Mouse (Mus musculus) cerebellum, adult 18-20 months (tissue): ENCODE results near the gene Bbox1.

Experiments
- DNase-seq, 2 experiments: peaks; one replicate each; pipeline ENCODE4 v3.0.0; 2021

The Bbox1 gene

GRCm38 (mm10) chr2:110269281-110269680 lies 45.1 kb downstream of the Bbox1 start:
- DNase-seq: no peak

GRCm38 (mm10) chr2:110232252-110232651 lies 82.1 kb downstream of the Bbox1 start:
- no peak for DNase-seq

- DNase-seq: no peak
Measured at GRCm38 (mm10) chr2:110230753-110231152, 83.6 kb downstream of the Bbox1 start.

GRCm38 (mm10) chr2:110229143-110230087 lies 84.9 kb downstream of the Bbox1 start:
- peak; percentile 34 to 45 for DNase-seq

GRCm38 (mm10) chr2:110226421-110226820 lies 87.9 kb downstream of the Bbox1 start:
- DNase-seq: no peak

GRCm38 (mm10) chr2:110225969-110226368 lies 88.4 kb downstream of the Bbox1 start:
- DNase-seq: no peak

- no peak for DNase-seq
Measured at GRCm38 (mm10) chr2:110222793-110223192, 91.6 kb downstream of the Bbox1 start.

GRCm38 (mm10) chr2:110220492-110220891 lies 93.9 kb downstream of the Bbox1 start:
- DNase-seq: no peak

GRCm38 (mm10) chr2:110215685-110216058 lies 98.7 kb downstream of the Bbox1 start:
- DNase-seq: no peak

- DNase-seq: no peak
Measured at GRCm38 (mm10) chr2:110214991-110215684, 99.2 kb downstream of the Bbox1 start.

GRCm38 (mm10) chr2:110214278-110214677 lies 100.1 kb downstream of the Bbox1 start:
- DNase-seq: no peak
